Mouse (Mus musculus): ENCODE measurements around the gene Hbb-bh1. TPM values are rescaled to one million over a fixed set of nuclear protein-coding genes. Genes with fewer than 3 reads are reported as not detected.
"Not testable (repeated sequence)": the region's sequence is repeated elsewhere in the genome, so short reads cannot be mapped to it uniquely, and the experiment has no call there.

Hbb-bh1 gene
- total and polyA plus RNA-seq, 2 experiments from 2014 or later, result not detected

- no peak for TF ChIP-seq CTCF (IDR thresholded peaks at IDR 0.05; ENCODE audit: low read depth)
- WGBS, result 59% methylated on average over 1 of the region's 1 CpGs
These were observed 17.9 kb upstream of the Hbb-bh1 start for GRCm38 (mm10) chr7:103860855-103861254.

DNA sequence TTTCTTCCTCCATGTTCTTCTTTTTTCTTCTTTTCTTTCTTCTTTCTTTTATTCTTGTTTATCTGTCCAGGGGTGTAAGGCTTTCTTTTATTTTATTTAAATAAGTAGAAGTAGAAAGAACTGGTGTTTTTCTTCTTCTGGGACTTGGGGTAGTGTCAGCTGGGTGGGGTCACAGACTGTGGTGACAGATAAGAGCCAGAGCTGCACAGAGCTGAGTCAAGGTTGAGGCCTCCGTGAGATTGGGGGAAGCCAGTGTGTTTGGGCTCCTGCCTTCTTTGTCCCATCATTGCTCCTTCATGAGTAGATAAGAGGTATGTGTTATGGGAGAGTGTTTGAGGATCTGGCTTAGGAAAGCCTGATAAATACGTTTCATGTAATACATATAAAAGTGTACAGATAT, 16.1 kb upstream of the Hbb-bh1 start:
- H3K27me3 ChIP-seq (ENCODE audit: insufficient read depth, low read length), result no peaks in the 10 kb centered on the region
- no peak overlapping the region for H3K4me2 ChIP-seq (ENCODE audit: low read depth)
- no peak for TF ChIP-seq CTCF (IDR thresholded peaks at IDR 0.05; ENCODE audit: low read depth)
- H3K9me3 ChIP-seq (ENCODE audit: low read length), result no peaks in the 10 kb centered on the region
- DNase-seq (no peak), ATAC-seq (no peak)
- no peak overlapping the region for H3K27ac ChIP-seq (ENCODE audit: low read depth, low read length)
- no peaks in the 10 kb centered on the region for H3K36me3 ChIP-seq (ENCODE audit: insufficient read depth)
- no peak overlapping the region for H3K9ac ChIP-seq
- no peaks in the 10 kb centered on the region for H3K4me1 ChIP-seq (ENCODE audit: insufficient read depth)
- WGBS, result 69% methylated on average over 2 of the region's 2 CpGs
- no peak overlapping the region for H3K4me3 ChIP-seq (ENCODE audit: low read depth, low read length)

More at GRCm38 (mm10) chr7:103860855-103861254, 17.9 kb upstream of the Hbb-bh1 start:
- ATAC-seq (no peak), DNase-seq (no peak)
- no peaks in the 10 kb centered on the region for H3K4me1 ChIP-seq (ENCODE audit: insufficient read depth)
- no peak overlapping the region for H3K4me2 ChIP-seq (ENCODE audit: low read depth)
- no peaks in the 10 kb centered on the region for H3K27me3 ChIP-seq (ENCODE audit: insufficient read depth, low read length)
- H3K36me3 ChIP-seq (ENCODE audit: insufficient read depth), result no peaks in the 10 kb centered on the region
- no peak overlapping the region for H3K4me3 ChIP-seq (ENCODE audit: low read depth, low read length)
- no peak overlapping the region for H3K27ac ChIP-seq (ENCODE audit: low read depth, low read length)
- no peak overlapping the region for H3K9ac ChIP-seq
- no peaks in the 10 kb centered on the region for H3K9me3 ChIP-seq (ENCODE audit: low read length)

GRCm38 (mm10) chr7:103854669-103855068, 11.7 kb upstream of the Hbb-bh1 start:
- WGBS, result 61% methylated on average over 1 of the region's 1 CpGs
- no peak for ATAC-seq
- H3K4me1 ChIP-seq (ENCODE audit: insufficient read depth), result no peaks in the 10 kb centered on the region

DNA sequence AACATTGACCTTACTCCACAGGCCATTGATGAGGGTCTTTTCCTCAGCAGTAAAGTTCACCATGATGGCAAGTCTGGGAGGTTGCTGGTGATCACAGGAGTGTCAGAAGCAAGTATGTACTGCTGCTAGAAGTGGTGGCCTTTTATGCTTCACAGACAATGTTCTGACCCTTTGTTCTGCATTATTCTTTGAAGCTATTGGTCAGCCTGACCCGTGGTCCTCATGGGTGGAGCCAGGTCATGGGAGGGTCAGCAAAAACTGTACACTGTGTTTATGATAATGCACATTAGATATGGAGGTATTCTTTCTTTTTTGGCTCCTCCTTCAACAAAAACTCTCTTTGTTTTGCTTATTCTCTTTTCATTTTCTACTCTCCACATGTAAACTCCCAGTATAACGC, 10.1 kb upstream of the Hbb-bh1 start, which contains the start of gene Hbb-y:
Gene Hbb-y (minus strand): TSS at position 127 of the 400 bp plus-strand sequence.
- Histone ChIP-seq H3K4me1 (ENCODE audit: insufficient read depth) (no peaks in the 10 kb centered on the region), H3K4me3 (ENCODE audit: low read depth, low read length) (no peak within 1 kb of the TSS), H3K9me3 (ENCODE audit: low read length) (no peaks in the 10 kb centered on the region), H3K36me3 (ENCODE audit: insufficient read depth) (no peaks in the 10 kb centered on the region), H3K27me3 (ENCODE audit: insufficient read depth, low read length) (no peaks in the 10 kb centered on the region), H3K9ac (no peak within 1 kb of the TSS), H3K4me2 (ENCODE audit: low read depth) (no peak within 1 kb of the TSS), H3K27ac (ENCODE audit: low read depth, low read length) (no peak within 1 kb of the TSS)
- no peak for TF ChIP-seq CTCF (IDR thresholded peaks at IDR 0.05; ENCODE audit: low read depth)
- ATAC-seq, result no peak
- WGBS, result 65% methylated on average over 2 of the region's 2 CpGs
- DNase-seq, result no peak

More at GRCm38 (mm10) chr7:103854669-103855068, 11.7 kb upstream of the Hbb-bh1 start:
- Histone ChIP-seq H3K4me2 (ENCODE audit: low read depth) (no peak overlapping the region), H3K4me3 (ENCODE audit: low read depth, low read length) (no peak overlapping the region), H3K27ac (ENCODE audit: low read depth, low read length) (no peak overlapping the region), H3K9me3 (ENCODE audit: low read length) (no peaks in the 10 kb centered on the region), H3K27me3 (ENCODE audit: insufficient read depth, low read length) (no peaks in the 10 kb centered on the region), H3K9ac (no peak overlapping the region), H3K36me3 (ENCODE audit: insufficient read depth) (no peaks in the 10 kb centered on the region)
- no peak for DNase-seq
- no peak for TF ChIP-seq CTCF (IDR thresholded peaks at IDR 0.05; ENCODE audit: low read depth)

DNA sequence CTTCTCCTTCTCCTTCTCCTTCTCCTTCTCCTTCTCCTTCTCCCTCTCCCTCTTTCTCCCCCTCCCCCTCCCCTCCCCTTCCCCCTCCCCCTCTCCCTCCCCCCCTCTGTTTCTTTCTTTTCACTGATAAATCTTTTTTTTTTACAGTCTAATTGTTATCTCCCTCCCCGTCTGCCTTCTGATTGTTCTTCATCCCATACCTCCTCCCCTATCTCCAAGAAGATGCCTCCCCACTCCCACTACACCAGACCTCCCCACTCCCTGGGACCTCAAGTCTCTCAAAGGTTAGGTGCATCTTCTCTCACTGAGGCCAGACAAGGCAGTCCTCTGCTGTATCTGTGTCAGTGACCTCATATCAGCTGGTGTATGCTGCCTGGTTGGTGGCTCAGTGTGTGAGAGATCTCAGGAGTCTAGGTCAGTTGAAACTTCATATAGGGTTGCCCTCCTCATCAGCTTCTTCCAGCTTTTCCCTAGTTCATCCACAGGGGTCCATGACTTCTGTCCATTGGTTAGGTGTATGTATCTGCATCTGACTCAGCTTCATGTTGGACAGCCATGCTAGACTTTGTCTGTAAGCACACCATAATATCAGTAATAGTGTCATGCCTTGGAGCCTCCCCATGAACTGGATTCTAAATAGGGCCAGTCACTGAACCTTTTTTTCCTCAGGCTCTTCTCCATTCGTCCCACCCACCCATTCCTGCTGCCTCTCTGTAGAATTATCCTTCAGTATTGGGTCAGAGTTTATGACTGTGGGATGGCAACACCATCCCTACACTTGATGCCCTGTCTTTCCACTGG, 1.8 kb upstream of the Hbb-bh1 start:
- H3K4me3 ChIP-seq (ENCODE audit: low read depth, low read length), result no peak overlapping the region
- H3K36me3 ChIP-seq (ENCODE audit: insufficient read depth), result no peaks in the 10 kb centered on the region
- ATAC-seq, result no peak
- DNase-seq, result no peak
- no peak overlapping the region for H3K9ac ChIP-seq
- H3K27me3 ChIP-seq (ENCODE audit: insufficient read depth, low read length), result no peaks in the 10 kb centered on the region
- no peak for TF ChIP-seq CTCF (IDR thresholded peaks at IDR 0.05; ENCODE audit: low read depth)
- H3K4me1 ChIP-seq (ENCODE audit: insufficient read depth), result no peaks in the 10 kb centered on the region
- H3K27ac ChIP-seq (ENCODE audit: low read depth, low read length), result no peak overlapping the region
- H3K9me3 ChIP-seq (ENCODE audit: low read length), result no peaks in the 10 kb centered on the region
- 40% methylated on average over 1 of the region's 2 CpGs for WGBS
- H3K4me2 ChIP-seq (ENCODE audit: low read depth), result no peak overlapping the region

DNA sequence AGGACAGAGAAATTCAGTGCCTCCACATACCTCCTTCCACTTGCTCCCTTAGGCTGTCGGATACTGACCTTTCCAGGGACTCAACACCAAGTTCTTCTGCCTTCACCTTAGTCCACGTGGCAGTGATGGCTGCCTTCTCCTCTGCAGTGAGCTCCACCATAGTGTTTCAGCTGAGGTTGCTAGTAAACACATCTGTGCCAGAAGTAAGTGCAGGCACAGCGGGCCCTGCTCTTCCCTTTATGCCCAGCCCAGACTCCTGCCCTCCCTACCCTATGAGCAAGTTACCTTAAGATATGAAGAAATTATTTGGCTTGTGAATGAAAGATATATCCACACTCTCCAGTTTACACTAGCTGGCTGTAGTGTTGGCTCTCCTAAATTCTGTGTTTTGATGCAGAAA, 2.7 kb downstream of the Hbb-bh1 start, which contains the start of gene Hbb-bh2:
Gene Hbb-bh2 (minus strand): TSS at position 253 of the 400 bp plus-strand sequence.
- no peak within 1 kb of the TSS for H3K4me3 ChIP-seq (ENCODE audit: low read depth, low read length)
- H3K9ac ChIP-seq, result no peak within 1 kb of the TSS
- DNase-seq (no peak), ATAC-seq (no peak)
- no peak for TF ChIP-seq CTCF (IDR thresholded peaks at IDR 0.05; ENCODE audit: low read depth)
- no peak within 1 kb of the TSS for H3K27ac ChIP-seq (ENCODE audit: low read depth, low read length)
- no peaks in the 10 kb centered on the region for H3K27me3 ChIP-seq (ENCODE audit: insufficient read depth, low read length)
- 70% methylated on average over 3 of the region's 3 CpGs for WGBS
- no peak within 1 kb of the TSS for H3K4me2 ChIP-seq (ENCODE audit: low read depth)
- H3K4me1 ChIP-seq (ENCODE audit: insufficient read depth), result no peaks in the 10 kb centered on the region
- no peaks in the 10 kb centered on the region for H3K36me3 ChIP-seq (ENCODE audit: insufficient read depth)
- no peaks in the 10 kb centered on the region for H3K9me3 ChIP-seq (ENCODE audit: low read length)

GRCm38 (mm10) chr7:103827808-103828207, 15.2 kb downstream of the Hbb-bh1 start, which contains the start of gene Hbb-bs:
Gene Hbb-bs, minus strand, starts transcription at chr7:103828096.
- Histone ChIP-seq H3K27ac (ENCODE audit: low read depth, low read length) (no peak within 1 kb of the TSS), H3K27me3 (ENCODE audit: insufficient read depth, low read length) (no peaks in the 10 kb centered on the region), H3K9me3 (ENCODE audit: low read length) (no peaks in the 10 kb centered on the region), H3K9ac (no peak within 1 kb of the TSS), H3K4me3 (ENCODE audit: low read depth, low read length) (no peak within 1 kb of the TSS), H3K4me2 (ENCODE audit: low read depth) (no peak within 1 kb of the TSS), H3K4me1 (ENCODE audit: insufficient read depth) (no peaks in the 10 kb centered on the region), H3K36me3 (ENCODE audit: insufficient read depth) (no peaks in the 10 kb centered on the region)
- DNase-seq (no peak), ATAC-seq (no peak)
- TF ChIP-seq CTCF (IDR thresholded peaks at IDR 0.05; ENCODE audit: low read depth), result no peak
- WGBS, result 96% methylated on average over 4 of the region's 4 CpGs

GRCm38 (mm10) chr7:103827139-103827538, 15.8 kb downstream of the Hbb-bh1 start:
- not testable (repeated sequence) for H3K9me3 ChIP-seq (ENCODE audit: low read length); H3K4me1 ChIP-seq (ENCODE audit: insufficient read depth); H3K27ac ChIP-seq (ENCODE audit: low read depth, low read length); H3K9ac ChIP-seq; H3K4me2 ChIP-seq (ENCODE audit: low read depth); H3K27me3 ChIP-seq (ENCODE audit: insufficient read depth, low read length); H3K4me3 ChIP-seq (ENCODE audit: low read depth, low read length); ATAC-seq; H3K36me3 ChIP-seq (ENCODE audit: insufficient read depth); DNase-seq
- no CpG with 5 or more reads among the region's 2 CpGs for WGBS

All from forebrain, postnatal 0 days (tissue).